Mouse (Mus musculus) stomach, postnatal 0 days (tissue): Measurements from ENCODE around the gene Akt3. TPM values are rescaled to one million over a fixed set of nuclear protein-coding genes. Genes with fewer than 3 reads are reported as not detected.

ENCODE experiments used
- ATAC-seq: fragments of 200-750 bp; cut with Nextera tagmentation; 2 replicates; pipeline ENCODE4 v1.8.0; 2017; ENCODE audit not compliant: low FRiP score, low TSS enrichment
- DNase-seq: peaks from one replicate; pipeline ENCODE4 v3.0.0-alpha.2; 2016; ENCODE audit warnings: low spot score
- H3K27ac ChIP-seq: fragments of 300-500 bp; sonication (generic); replicated peaks from 2 replicates; pipeline ENCODE4 v1.5.1; 2014; ENCODE audit warnings: mild to moderate bottlenecking, control low read depth
- H3K27me3 ChIP-seq: fragments of 300-500 bp; sonication (generic); 2 replicates; pipeline ENCODE4 v1.6.1; 2014; ENCODE audit warnings: low read length; ENCODE audit not compliant: control insufficient read depth, insufficient read depth
- H3K36me3 ChIP-seq: fragments of 300-500 bp; sonication (generic); 2 replicates; pipeline ENCODE4 v1.6.1; 2014; ENCODE audit warnings: low read length, mixed read lengths; ENCODE audit not compliant: control insufficient read depth, insufficient read depth
- H3K4me1 ChIP-seq: fragments of 300-500 bp; sonication (generic); replicated peaks from 2 replicates; pipeline ENCODE4 v1.6.1; 2014; ENCODE audit warnings: antibody characterized with exemption; ENCODE audit not compliant: control insufficient read depth, insufficient read depth
- H3K4me2 ChIP-seq: fragments of 300-500 bp; sonication (generic); replicated peaks from 2 replicates; pipeline ENCODE4 v1.6.1; 2014; ENCODE audit warnings: low read depth, mild to moderate bottlenecking, control low read depth, moderate library complexity
- H3K4me3 ChIP-seq: fragments of 300-500 bp; sonication (generic); 2 replicates; pipeline ENCODE4 v1.5.1; 2014; ENCODE audit warnings: low read depth, low read length, control low read depth
- H3K9ac ChIP-seq: fragments of 300-500 bp; sonication (generic); 2 replicates; pipeline ENCODE4 v1.6.1; 2014; ENCODE audit warnings: mild to moderate bottlenecking, low read length, control low read depth, mixed read lengths
- H3K9me3 ChIP-seq: fragments of 300-500 bp; sonication (generic); 2 replicates; pipeline ENCODE4 v1.6.1; 2016; ENCODE audit warnings: low read length; ENCODE audit not compliant: control insufficient read depth
- CTCF ChIP-seq: IDR thresholded peaks from 2 replicates; pipeline ENCODE4 v1.5.1; 2016; ENCODE audit warnings: antibody characterized with exemption, low read depth, mild to moderate bottlenecking, moderate library complexity
- EP300 ChIP-seq: optimal IDR thresholded peaks from 2 replicates; pipeline ENCODE3; 2016; ENCODE audit warnings: antibody characterized with exemption
- WGBS: fragments of 180-500 bp; shearing (Covaris S2); extraction: QIAGEN DNeasy Blood & Tissue Kit; methylation state at CpG from one replicate; pipeline ENCODE4 v1.1.7; 2014; 5-methylcytosine and 5-hydroxymethylcytosine counted together
- polyA plus RNA-seq: library from polyadenylated mRNA; unstranded; fragments of >200 nt; fragmentation: Nextera tagmentation; extraction: Ambion mirVana; gene quantifications from 2 replicates; pipeline ENCODE4 v1.2.1, GENCODE M21; 2015

The Akt3 gene
- polyA plus RNA-seq, 1 experiment from 2014 or later = 2.1 TPM

DNA sequence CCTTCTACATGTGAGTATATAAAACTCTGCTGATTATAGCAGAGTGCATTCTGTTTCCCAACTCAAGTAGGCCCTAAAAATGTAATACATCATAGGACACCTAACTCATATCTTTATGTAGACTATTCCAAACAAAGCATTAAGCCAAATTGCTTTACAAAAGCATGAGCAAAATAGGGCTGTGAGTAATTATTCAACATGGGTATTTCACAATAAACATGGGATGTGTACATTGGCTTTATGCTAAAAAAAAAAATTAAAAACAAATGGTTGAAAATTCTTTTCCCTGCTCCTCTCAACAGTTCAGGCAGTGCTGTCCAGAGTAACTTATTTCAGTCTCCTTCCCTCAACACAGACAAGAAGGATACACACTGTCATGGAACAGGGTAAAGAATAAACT lies 26.9 kb downstream of the Akt3 start:
- no peak for ATAC-seq
- Histone ChIP-seq H3K4me3 (no peak overlapping the region), H3K36me3 (no peaks in the 10 kb centered on the region), H3K27ac (no peak overlapping the region), H3K9ac (no peak overlapping the region), H3K4me1 (no peaks in the 10 kb centered on the region), H3K27me3 (no peaks in the 10 kb centered on the region), H3K9me3 (no peaks in the 10 kb centered on the region), H3K4me2 (no peak overlapping the region)
- TF ChIP-seq CTCF (no peak), EP300 (no peak)
- DNase-seq = no peak

DNA sequence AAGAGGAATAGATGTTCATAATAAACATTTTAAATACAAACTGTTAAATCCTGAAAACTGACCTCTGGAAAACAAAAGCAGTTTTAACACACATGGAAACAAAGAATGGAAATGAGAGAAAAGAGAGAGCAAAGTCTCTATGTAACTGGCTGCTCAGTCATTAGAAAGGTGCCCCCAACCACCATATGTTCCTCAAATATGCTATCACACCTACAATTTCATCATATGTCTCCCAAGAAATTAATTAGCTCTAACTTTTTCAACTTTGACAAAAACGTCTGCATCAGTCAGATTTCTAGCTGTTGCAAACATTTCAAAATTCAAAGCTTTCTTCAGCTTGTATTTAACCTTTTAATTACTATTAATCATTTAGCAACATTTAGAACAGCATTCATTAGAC lies 59.0 kb downstream of the Akt3 start:
- H3K9me3 ChIP-seq = no peaks in the 10 kb centered on the region
- TF ChIP-seq CTCF (no peak), EP300 (no peak)
- DNase-seq = no peak
- no peak overlapping the region for H3K27ac ChIP-seq
- H3K9ac ChIP-seq = no peak overlapping the region
- H3K4me2 ChIP-seq = no peak overlapping the region
- H3K36me3 ChIP-seq = no peaks in the 10 kb centered on the region
- H3K27me3 ChIP-seq = no peaks in the 10 kb centered on the region
- no peak overlapping the region for H3K4me3 ChIP-seq
- WGBS = 56% methylated on average over 1 of the region's 1 CpGs
- no peaks in the 10 kb centered on the region for H3K4me1 ChIP-seq
- ATAC-seq = no peak

DNA sequence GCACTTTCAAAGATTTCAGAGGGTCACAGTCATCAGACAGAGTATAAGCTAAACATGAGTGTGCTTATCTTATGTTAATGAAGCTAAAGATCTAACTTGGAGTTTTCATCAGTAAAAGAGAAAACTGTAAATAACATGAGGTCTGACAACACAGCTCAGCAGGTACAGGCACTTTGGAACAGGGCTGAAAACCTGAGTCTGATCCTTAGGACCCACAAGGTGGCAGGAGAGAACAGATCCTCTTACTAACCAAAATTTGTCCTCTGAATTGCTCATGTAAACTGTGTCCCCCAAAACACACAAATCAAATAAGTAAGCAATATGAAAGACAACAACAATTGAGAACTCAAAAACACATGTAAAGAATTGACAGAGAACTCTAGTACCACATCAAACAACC lies 62.8 kb downstream of the Akt3 start:
- TF ChIP-seq CTCF (peak; percentile 58), EP300 (no peak)
- ATAC-seq = no peak
- H3K4me1 ChIP-seq = no peaks in the 10 kb centered on the region

DNA sequence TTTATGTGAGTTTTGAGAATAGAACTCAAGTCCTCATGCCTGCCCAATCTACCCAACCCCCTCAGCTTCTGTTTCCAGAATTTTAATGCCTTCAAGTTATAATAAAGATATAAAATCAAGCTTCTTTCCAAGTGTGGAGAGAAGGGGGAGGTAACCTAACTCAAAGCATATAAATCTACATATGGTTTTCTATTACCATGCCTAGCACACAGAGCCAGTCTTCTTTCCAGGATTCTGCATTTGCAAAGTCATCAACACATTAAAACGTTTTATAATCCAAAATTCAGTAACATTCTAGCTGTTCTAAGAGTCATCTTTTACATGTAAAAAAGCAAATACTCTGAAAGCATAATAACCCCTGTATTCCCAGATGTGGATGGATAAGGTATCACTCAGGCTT lies 63.7 kb downstream of the Akt3 start:
- no peak for DNase-seq
- no peak for ATAC-seq
- no peak overlapping the region for H3K4me2 ChIP-seq
- no peaks in the 10 kb centered on the region for H3K27me3 ChIP-seq
- TF ChIP-seq EP300 = no peak
- no peak for TF ChIP-seq CTCF
- WGBS = 43% methylated on average over 1 of the region's 1 CpGs
- no peak overlapping the region for H3K27ac ChIP-seq
- H3K4me1 ChIP-seq = no peaks in the 10 kb centered on the region
- H3K9ac ChIP-seq = no peak overlapping the region
- H3K4me3 ChIP-seq = no peak overlapping the region
- no peaks in the 10 kb centered on the region for H3K36me3 ChIP-seq
- H3K9me3 ChIP-seq = no peaks in the 10 kb centered on the region

More for the DNA sequence above, 62.8 kb downstream of the Akt3 start:
- DNase-seq = no peak
- Histone ChIP-seq H3K9me3 (no peaks in the 10 kb centered on the region), H3K4me2 (no peak overlapping the region), H3K27me3 (no peaks in the 10 kb centered on the region), H3K4me3 (no peak overlapping the region), H3K27ac (no peak overlapping the region), H3K36me3 (no peaks in the 10 kb centered on the region), H3K9ac (no peak overlapping the region)

DNA sequence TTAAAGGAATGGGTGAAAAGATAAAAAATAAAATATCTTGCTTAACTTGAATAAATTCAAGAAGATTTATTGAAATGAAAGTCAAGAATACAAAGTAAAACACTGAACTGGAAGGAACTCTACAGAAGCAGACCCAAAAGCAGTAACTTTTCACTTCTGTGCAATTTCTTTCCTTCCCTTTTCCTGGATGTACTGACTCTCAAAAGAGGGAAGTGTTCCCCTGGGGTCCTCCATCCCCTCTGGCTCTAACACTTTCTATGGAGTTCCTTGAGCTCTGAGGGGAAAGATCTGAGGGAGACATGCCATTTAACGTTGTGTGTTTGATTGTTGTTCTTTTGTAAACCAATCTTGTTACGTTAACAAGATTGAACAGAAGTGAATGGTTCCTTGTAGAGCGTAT lies 66.4 kb downstream of the Akt3 start:
- 71% methylated on average over 3 of the region's 3 CpGs for WGBS
- ATAC-seq = no peak

DNA sequence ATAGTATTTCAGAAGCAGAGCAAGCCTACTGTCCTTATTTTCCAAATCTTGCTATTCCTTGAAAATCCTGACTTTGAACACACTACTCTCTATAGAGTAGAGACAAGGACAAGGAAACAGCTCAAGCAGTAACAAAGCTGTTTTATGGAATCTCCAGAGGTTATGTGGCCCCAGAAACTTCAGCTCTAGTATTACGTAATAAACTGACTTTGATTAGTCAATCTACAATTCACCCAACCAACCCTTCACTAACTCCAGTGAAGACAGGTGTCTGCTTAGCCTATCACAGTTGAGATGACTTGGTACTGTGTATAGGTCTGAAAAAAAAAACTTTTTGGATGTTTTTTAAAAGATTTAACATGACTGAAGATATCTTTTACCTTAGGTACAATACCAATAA lies 67.6 kb downstream of the Akt3 start:
- H3K4me3 ChIP-seq = no peak overlapping the region
- H3K36me3 ChIP-seq = no peaks in the 10 kb centered on the region
- no peak for TF ChIP-seq CTCF
- TF ChIP-seq EP300 = no peak
- no peaks in the 10 kb centered on the region for H3K9me3 ChIP-seq
- H3K4me2 ChIP-seq = no peak overlapping the region
- H3K27me3 ChIP-seq = no peaks in the 10 kb centered on the region
- DNase-seq (no peak), ATAC-seq (no peak)
- no peak overlapping the region for H3K9ac ChIP-seq
- no peak overlapping the region for H3K27ac ChIP-seq
- H3K4me1 ChIP-seq = no peaks in the 10 kb centered on the region
- WGBS = 95% methylated on average over 1 of the region's 1 CpGs

More for the DNA sequence above, 66.4 kb downstream of the Akt3 start:
- Histone ChIP-seq H3K4me2 (no peak overlapping the region), H3K27me3 (no peaks in the 10 kb centered on the region), H3K36me3 (no peaks in the 10 kb centered on the region), H3K4me1 (no peaks in the 10 kb centered on the region), H3K27ac (no peak overlapping the region), H3K4me3 (no peak overlapping the region), H3K9ac (no peak overlapping the region), H3K9me3 (no peaks in the 10 kb centered on the region)
- no peak for TF ChIP-seq EP300
- TF ChIP-seq CTCF = no peak
- DNase-seq = no peak
